Mouse (Mus musculus) kidney, adult 11 months (tissue): ENCODE results near the gene Elmod3.

Experiments used
- DNase-seq: peaks from one replicate; pipeline ENCODE4 v3.0.0; 2022

The Elmod3 gene

DNA sequence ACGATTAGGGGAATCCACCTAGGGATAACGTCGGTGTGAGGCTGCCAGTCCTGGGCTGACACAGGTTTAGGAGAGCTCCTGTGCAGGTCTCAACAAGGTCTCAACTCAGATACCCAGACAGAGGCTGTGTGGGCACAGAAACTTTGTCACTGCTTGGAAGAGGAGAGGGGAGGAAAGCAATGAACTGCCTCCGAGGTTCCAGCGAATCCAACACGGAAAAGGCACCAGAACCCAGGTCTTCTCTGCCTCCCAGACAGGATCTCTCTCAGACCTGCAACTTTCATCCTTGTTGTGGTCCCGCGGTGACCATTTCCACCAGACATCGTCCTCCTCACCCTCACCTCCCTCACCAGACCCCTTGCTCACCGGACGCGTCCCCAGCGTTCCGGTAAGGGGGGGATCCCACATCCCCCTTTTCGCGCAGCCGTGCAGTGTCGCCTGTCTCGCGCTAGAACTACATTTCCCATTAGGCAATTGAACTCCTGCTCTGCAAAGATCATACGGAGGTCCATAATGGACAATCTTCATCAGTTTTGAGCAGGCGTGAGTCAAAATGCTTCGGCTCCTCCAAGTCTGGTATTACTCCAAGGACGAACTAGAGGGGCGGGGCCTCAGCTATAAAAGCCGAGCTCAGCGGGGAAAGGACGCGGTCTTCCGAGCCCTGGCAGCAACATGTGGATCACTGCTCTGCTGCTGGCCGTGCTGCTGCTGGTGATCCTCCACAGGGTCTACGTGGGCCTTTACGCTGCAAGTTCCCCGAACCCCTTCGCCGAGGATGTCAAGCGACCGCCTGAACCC lies at the start of gene Elmod3, which contains the start of gene Retsat:
Elmod3 (minus strand) TSS at position 458 of the 798 bp plus-strand sequence.
Retsat (plus strand) TSS at position 520 of the 798 bp plus-strand sequence.
- DNase-seq, result peak; percentile 96

DNA sequence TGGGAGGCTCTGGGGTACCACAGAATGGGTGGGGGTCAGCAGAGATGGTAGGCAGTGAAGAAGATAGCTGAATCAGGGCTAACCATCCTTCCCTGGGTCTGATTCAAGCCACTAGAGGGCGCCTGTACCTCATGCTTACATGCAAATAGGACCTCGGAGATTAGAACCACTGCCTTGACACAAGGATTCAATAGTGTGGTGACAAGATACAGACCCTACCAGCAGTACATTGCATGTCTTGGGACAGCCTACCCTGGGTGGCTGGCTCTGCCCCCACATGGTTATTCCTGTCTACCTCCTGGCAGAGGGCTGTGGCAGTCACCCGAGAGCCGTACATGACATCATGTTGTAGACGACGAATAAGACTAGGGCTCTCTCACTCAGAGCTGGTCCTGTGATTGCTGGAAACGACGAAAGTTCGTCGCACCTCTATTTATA lies 49.2 kb upstream of the Elmod3 start:
- peak; percentile 58 for DNase-seq

DNA sequence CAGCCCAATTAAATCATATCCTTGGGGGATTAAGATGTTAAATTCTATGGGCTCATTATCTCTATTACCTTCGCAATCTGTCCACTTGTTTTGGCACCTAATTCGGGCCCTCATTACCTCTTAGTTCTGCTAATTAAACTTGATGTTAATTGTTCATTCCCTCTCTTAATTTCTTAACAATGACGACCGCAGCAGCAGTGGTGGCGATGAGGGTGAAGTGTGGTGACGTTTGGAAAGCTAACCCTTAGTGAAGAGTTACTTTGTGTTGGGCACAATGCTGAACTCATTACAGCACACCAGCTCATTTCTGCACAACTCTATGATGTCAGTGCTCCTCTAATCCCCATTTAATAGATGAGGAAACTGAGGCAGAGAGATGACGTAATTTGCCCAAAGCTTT lies 47.2 kb upstream of the Elmod3 start:
- no peak for DNase-seq

DNA sequence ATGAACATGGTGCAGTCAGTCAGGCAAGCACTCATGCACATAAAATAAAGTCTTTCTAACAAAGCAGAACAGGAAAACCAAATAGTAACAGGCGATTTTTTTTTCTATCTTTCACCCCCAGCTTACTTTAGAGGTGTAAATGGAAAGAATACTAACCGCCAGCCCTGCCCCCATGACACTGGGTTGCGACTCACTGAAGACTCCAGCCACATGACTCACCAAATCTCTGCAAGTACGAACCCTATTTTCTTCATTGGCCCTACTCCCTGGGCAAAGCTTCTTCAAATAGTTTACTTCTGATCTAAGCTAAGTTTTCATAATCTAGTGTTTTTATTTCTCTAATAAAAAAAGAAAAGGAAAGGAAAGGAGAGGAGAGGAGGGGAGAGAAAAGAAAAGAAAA lies 46.4 kb upstream of the Elmod3 start:
- DNase-seq, result no peak

DNA sequence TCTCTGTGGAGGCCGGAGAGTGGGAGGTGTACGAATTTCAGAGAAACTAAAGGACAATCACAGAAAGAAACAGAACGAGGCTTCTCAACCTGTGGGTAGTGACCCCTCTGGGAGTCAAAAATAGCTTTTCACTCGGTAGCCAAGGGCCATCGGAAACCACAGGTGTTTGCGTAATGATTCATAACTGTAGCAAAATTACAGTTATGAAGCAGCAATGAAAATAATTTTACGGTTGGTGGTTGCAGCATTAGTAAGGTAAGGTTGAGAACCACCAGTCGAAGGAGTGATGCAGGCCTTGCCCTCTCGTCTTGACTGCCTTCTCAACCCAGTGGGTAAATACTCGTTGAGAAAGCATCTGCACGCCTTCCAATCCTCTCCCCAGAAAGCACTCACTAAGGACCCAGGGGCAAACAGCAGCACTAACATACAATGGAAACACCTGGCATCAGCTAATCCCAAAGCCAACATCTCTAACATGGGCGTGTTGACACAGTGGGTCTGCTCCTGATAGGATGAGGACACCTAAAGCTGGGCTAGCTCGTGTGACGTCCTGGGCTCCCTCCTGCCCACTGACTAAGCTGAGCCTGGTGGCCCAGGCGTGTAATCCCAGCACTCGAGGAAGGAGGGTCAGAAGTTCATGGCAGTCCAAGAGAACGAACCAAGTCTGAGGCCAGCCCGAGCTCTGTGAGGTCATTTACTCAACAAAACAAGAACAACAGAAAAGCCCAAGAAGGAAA lies 43.2 kb upstream of the Elmod3 start:
- DNase-seq, result no peak

DNA sequence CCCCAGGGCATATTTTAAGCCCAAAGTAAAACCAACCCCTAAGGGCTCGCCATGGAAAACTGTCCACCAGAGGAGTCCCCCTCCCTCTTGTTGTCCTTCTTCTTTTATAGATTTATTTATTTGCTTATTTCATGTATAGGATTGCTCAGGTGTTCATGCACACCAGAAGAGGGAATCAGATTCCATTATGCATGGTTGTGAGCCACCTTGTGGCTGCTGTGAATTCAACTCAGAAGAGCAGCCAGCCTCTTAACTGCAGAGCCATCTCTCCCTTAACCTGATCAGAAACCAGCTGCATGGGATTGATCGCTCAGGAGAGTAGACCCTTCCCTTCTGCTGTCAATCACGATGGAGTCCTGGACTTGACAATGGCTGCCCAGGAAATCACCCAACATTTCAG lies 38.7 kb upstream of the Elmod3 start:
- no peak for DNase-seq

DNA sequence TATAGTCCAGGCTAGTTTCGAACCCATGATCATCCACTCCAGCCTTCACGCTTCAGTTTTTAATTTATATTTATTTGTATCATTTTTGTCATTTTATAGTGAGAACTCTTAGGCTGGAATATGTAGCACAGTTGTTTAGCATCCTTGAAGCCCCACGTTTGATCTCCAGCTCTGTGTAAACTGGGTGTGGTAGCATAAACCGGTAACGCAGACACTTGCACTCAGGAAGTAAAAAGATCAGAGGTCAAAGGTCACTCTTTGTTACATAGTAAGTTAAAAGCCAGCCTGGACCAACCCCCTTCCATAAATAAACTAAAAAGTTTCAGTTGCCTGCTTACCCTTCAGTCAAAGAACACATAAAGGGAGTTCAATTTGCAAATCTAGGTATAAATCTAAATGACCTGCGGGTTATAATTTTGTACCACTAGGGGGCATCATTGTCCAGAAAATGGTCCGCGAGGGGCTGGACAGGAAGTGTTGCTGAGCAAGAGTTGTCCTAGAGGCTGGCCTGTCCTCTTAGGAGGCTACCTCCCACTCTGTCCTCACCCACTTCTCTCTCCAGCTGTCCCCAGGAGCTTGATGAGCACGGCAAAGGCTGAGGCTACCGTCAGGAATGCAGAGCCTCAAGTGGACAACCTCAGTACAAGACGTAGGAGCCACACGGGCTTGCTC lies 37.7 kb upstream of the Elmod3 start:
- peak; percentile 65 for DNase-seq

DNA sequence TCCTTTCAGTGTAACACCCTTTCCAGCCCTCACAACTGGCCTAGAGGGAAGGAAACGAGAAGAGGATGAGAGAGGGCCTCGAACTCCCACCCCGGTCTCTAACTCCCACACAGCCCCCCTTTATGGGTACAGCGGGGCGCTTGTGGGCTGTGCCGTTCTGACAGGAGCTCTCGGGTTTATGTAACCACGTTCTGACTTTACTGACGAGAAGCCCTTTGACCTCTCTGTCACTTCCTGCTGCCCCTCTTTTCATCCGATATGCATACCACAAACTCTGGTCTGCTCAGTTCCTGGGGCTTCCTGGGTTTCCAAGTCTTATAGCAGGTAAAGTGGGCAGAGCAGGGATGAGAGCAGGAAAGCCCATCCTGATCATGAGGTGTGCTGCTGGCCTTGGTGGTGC lies 36.1 kb upstream of the Elmod3 start:
- DNase-seq, result no peak

DNA sequence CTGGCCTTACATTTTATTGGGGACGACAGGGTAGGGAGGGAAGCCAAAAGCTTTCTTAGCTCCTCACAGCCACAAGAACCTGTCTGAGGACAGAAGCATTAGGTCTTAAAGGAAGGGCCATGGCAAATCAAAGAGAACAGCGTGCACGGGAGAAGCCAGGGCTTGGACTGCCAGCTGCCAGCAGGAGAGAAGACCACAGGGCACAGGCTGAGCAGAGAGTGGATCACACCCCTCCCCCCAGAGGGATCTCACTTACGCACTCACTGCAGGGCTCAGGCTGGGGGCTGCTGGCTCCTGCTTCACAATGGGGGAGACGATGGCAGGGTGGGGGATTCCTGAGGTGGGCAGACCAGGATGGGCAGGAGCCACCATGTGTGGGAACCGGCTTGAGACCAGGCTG lies 33.5 kb upstream of the Elmod3 start:
- no peak for DNase-seq

DNA sequence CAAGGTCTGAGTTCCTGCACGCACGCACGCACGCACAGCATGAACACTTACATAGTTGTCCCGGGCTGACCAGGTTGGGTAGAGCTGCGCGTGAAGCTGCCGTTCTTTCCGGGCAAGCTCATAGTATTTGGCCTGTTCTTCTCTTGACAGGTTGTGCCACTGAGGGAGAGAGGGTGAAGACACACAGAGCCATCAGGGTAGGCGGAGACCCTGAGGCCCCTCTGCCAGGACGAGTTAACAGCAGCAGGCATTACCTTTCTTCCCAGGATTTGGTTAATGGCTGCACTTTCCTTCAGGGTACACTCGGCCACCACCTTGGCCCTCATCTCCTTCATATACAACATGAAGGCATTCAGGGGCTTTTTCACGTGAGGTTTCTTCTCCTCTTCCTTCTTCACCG lies 32.7 kb upstream of the Elmod3 start:
- no peak for DNase-seq

DNA sequence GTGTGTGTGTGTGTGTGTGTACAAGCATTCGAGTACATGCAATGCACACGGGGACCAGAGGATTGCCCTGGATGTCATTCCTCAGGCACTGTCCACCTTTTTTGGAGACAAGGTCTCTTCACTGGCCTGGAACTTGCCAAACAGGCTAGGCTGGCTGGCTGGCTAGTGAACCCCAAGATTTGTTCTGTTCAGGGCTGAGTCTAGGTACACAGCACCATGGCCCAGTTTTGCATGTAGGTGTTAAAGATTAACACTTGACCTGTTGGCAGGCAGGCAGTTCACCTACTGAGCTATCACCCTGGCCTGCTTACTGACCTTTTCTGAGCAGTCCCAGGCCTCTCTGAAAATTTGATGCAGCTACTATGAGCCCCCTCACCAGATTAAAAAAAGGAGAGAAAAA lies 32.2 kb upstream of the Elmod3 start:
- DNase-seq, result peak; percentile 81

DNA sequence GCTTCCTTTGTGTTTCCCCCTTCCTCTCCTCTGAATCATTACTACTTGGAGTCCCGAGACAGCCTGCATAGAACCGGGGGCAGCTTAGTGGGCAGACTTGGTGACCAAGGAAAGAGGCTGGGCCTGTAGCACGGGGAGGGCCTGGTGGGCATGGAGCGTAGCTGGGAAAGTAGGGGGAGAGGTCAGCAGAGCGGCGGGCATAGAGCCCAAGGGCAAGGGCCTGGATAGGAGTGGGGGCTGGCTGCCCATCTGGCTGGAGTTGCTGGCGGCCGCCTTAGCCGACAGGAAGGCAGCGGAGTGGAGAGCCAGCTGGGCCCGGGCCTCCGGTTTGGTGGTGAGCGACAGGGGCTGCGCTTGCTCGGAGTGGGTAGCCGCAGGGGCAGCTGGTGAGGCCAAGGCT lies 29.1 kb upstream of the Elmod3 start:
- DNase-seq, result peak; percentile 57

DNA sequence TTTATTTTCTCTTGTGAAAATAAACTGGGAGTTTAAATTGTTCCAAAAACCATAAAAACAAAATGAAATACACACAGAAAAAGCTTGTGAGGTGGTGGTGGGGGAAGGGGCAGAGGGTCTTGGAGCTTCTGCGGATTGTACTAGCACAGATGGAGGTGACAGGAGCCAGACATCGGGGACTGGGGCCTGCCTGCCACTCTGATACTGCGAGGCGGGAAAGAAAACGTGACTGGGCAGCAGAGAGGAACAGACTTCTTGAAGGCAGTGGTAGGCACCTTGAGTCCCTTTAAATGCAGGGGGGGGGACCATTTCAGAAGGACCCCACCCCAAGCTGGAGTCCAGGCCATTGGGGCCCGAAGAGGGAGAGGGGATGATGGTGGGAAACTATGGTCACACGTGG lies 28.2 kb upstream of the Elmod3 start:
- no peak for DNase-seq

DNA sequence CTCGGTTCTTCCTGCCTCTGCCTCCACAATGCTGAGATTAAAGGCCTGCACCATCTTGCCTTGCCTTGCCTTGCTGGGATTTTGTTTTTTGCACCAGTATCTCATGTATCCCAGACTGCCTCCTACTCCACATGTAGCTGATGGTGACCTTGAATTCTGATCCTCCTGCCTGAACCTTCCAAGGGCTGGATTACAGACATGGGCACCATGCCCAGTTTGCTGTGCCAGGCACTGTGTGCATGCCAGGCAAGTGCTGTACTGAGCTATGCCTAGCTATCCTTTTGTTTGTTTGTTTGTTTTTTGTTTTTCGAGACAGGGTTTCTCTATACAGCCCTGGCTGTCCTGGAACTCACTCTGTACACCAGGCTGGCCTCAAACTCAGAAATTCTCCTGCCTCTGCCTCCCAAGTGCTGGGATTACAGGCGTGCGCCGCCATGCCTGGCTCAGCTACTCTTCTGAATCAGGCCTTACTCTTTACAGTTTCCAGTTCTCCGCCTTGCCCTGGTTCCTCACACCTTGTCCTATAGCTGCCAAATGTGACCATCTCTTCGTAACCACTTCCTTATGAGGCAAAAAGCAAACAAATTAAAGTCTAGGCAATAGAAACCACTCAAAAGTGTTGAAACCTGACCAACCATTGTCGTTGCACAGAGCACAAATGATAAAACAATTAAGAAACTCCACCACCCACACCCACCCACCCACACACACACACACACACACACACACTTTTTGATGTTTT lies 25.6 kb upstream of the Elmod3 start:
- DNase-seq, result peak; percentile 70

DNA sequence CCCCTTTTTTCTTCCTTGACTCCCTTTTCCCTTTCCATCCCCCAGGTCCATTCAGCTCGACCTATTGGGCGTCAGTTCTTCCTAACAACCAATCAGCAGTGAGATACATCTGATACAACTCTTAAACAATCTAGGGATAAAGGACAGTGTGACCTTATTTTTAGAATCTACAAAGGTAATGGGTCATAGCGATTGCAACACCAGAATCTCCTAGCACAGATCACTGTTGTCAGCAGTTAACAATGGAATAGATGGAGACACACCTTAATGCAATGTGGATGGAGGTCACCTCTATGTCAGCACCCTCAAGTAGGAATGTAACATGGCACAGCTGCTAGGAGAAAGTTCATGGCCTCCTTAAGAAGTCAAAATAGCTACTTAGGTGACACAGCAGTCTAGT lies 24.7 kb upstream of the Elmod3 start:
- DNase-seq, result no peak

DNA sequence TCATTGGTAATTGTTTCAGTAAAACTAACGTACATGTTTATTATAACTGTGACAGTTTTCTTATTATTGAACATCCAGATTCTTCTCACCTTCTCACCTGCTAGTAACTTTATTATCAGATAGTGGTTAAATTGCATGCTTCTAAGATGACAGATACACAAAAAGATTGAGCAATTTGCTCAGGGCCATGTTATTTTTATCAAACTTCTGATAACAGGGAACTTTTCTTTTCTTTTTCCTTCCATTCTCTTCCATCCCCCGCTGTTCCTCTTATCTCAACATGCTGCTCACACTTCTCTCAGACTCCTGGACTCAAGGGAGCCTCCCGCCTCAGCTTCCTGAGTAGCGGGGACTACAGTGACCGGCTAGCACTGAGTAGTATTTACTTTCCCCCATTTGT lies 22.7 kb upstream of the Elmod3 start:
- DNase-seq, result no peak

DNA sequence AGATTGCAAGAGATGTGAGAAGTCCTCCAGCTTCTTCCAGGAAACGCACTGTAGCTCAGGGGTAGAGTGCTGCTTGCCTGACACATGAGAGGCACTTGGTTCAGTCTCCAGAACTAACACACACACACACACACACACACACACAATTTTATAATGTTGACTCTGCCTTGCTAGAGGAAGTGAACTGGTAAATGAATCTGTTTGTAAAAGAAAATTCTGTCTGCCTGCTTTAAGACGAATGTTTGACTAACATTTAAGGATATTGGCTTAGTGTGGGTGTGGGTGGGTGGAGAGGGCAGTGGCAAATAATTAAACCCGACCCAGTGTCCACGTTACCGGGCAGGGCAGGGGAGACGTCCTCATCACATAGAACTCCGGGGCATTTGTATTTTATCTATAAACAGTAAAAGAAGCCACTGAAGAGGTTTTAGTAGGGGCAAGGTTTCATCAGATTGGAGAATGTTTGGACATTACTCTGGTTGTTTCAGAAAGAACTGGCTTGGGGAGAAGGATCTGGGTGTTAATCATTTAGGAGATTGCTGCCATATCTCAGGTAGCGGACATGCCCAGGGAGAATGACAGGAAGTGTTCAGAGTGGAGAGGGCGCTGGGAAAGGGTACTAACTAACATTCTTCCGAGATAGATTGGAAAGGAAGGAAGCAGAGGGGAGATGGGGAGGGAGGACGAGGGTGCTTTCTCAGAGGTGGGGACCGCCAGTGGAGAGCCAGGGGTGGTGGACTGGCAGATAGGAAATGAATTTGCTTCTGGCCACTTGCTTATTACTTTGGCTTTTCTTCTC lies 21.7 kb upstream of the Elmod3 start:
- no peak for DNase-seq

DNA sequence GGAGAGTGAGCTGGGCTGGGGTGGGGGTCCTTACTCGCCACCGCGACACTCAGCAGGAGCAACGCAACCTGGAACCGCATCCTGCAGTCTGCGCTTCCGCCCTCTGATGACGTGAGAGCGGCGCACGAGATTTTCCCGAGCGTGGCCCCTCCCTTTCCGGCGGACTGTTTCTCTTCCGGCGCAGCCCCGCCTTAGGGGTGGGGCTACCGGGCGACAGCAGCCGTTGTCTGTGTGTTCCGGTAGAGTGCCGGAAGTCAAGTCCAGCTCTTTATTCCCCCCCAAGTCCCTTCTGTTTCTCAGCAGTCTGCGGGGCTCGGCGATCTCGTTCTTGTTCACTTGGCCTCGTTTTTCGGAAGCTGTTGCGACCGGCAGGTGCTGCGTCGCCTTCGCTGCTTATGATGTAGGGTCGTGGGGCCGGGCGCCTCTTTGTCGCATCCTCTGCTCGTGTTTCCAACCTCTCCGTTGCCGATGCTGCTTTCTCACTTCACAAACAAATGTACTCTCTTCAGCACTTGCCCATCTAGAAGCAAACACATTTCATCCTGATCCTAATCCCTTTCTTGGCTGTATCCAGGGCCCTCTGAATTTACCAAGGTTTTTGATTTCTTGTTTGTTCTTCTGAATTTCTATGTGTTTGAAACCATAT lies 18.6 kb upstream of the Elmod3 start, which contains the start of gene Tgoln1:
Tgoln1 (minus strand) TSS at position 358 of the 646 bp plus-strand sequence.
- DNase-seq, result peak; percentile 91

DNA sequence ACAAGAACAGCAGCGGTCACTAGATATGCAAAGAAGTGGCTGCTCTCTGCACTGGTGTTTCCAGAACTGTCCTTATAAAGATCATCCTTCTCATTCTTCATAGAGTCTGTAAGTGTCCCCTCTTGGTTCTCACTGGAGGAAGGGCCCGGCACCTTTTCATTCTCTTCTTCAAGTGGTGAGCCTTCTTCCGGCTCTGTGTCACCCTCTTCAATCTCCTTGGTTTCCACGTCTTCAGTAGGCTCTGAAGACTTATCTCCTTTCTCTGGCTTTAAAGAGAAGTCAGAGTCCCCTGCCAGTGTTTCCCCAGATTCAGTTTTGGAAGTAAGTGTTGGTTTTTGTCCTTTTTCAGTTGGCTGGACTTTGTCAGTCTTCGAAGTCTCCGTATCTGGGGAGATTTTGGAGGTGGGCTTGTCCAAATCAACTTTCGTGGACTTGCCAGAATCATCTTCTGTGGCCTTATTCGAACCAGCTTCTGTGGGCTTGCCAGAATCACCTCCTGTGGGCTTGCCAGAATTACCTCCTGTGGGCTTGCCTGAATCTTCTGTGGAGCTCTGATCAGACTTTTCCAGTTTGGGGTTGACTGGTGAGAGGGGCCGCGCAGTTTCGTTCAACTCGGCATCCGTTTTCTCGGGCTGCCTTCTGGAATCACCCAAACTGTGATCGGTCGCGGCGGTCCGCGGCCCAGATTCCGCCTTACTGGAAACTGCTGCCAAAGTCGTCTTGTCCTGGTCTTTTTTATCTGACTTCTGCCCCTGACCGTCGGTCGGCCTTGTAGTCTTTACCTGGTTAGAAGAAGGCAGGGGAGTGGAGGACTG lies 17.6 kb upstream of the Elmod3 start:
- DNase-seq, result no peak

DNA sequence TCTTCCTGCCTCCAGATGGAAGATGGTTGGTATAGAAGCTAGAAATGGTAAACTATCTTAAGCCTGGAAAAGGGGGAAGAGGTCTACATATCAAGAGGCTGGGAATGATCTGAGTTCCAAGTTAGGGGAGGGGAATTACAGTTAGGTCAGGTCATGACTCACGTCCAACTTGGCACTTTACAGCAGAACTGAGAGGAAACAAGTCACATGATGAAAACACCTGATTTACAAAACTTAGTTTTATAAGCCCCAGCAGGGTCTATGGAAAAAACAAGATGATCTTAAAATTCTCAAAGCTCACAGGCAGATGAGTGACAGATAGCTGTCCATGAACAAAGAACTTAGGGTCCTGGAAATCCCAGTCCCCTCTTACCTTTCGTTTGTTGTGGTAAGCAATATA lies 16.9 kb upstream of the Elmod3 start:
- no peak for DNase-seq

DNA sequence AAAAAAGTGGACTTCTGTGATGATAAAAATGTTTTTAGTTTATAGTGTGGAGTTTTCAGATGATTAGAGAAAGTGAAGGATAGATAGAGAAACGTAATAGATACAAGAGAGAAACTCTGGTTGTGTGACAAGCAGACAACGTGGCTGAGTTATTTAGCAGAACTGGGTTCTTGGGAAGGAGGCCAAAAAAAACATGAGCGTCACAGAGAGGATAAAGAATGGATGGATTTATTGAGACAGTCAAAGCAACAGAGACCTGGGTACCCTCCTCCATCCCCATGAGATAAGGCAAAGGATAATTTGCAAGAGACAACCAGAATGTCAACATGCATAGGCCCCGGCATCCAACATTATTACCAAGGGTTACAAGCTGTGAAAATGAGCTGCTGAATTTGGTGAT lies 12.0 kb upstream of the Elmod3 start:
- no peak for DNase-seq
